Mouse (Mus musculus): ENCODE measurements at regions not wholly inside any gene's neighbourhood (a gene's known extent, or its start where the extent isn't known, plus 50 kb on each side); places are given as distances from the start of the nearest gene placed in this dataset.

DNA sequence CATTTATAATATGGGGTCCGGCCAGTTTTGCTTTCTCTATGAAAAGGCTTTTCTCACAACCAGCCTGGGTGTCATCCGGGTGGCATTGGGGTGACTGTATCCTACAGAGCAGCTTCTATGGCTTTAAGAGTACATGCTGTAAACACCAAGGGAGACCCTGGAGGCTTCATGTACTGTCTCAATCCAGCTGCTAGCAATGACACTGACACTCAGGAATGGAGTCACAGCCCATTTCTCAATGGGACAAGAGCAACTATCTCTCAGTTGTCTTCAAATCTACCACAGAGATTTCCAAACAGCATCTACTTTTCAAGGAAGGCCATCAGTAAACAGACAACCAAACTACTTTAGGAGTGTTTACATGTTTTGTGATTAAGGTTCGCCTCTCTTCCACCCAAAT lies 397.5 kb downstream of the Adamts20 start:
- DNase-seq (ENCODE audit: low spot score in 2 of 2) = no peak

DNA sequence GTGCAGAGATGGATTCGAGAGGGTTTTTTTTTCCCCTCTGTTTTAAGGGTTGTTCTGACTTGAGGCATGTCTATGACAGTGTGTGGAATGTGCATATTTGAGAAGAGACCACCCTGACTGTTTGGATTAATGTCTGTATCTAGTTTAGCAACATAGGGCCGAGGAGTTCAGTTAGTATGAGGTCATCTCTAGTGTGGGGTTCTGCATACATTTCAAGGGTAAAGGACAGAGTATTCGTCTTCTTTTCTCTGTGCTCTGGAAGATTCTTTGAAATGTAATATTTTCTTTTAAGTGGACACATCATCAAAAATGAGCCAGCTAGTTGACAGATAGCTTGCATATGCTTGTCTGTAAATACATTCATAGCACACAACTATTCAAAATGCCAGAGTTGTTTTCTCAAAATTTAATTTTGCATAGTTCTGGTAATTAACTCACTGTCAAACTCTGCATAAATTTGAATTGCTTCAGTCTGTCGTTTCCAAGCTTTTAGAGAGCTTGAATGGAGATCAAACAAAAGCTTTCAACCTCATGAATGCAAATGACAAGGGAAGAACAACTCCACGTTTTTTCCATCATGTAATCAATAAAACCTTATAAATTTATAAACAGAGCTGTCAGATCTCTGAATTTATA lies 415.5 kb downstream of the Adamts20 start:
- no peak for DNase-seq (ENCODE audit: low spot score in 2 of 2)

DNA sequence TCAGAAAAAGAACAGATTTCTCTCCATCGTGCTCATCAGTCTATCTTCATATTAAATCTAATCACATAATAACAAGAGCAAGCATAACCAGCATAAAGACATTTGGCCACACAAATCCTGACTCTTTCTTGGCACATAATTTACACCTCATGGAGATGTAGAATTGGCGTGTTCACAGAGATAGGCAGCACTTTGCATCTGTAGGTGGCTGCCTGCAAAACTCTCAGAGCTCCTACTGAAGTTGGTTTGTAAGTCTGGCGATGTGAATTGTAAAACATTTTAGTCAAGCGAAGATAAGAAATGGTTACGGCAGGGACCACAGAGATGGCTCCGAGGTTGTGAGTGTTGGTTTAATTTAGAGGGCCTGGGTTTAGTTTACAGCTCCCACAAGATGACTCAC lies 419.0 kb downstream of the Adamts20 start:
- no peak for DNase-seq (ENCODE audit: low spot score in 2 of 2)

DNA sequence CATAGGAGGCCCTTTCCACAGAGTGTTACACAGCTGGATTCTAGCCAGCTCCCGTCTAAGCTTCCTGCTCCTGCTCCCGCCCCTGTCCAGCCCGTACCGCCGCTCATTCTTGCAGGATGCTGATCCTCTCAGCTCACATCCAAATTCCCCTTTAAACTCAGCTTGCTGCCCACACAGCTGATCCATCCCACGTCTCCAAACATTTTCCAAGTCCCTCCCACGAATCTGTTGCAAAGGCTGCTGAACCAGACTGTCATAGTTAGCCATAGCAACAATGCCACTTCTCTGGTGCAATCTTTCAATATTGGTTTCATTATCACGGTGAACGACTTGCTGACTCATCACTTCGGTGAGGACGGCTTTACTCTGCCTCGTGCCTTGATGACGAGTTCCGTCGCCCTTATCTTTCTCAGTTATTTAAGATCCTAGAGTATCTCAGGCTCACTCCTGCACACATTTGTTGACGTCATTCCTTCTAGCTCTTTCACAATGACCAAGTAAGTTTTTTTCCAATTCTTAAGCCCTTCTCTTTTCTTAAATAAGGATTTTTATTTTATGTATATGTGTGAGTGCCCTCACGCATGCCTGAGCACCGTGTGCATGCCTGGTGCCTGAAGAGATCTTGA lies 420.0 kb downstream of the Adamts20 start:
- DNase-seq (ENCODE audit: low spot score in 2 of 2) = no peak

DNA sequence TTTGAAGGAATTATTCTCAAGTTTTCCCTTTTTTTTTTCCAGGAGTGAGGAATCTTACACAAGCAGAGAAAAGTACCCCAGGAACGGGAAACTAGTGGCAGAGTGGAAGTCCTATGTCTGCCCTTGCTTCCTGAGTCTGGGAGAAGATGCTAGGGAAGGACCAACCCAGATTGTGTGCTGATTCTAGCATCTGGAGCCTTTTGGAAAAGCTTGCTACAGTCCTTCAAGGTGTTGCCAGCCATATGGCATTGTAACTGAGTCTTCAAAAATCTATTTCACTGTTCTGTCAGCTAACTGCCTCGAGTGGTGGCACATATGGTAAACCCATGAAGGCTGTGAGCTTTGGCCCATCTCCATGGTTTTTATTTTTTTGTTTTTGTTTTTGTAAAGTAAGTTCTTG lies 432.3 kb downstream of the Adamts20 start:
- DNase-seq (ENCODE audit: low spot score in 2 of 2) = no peak

DNA sequence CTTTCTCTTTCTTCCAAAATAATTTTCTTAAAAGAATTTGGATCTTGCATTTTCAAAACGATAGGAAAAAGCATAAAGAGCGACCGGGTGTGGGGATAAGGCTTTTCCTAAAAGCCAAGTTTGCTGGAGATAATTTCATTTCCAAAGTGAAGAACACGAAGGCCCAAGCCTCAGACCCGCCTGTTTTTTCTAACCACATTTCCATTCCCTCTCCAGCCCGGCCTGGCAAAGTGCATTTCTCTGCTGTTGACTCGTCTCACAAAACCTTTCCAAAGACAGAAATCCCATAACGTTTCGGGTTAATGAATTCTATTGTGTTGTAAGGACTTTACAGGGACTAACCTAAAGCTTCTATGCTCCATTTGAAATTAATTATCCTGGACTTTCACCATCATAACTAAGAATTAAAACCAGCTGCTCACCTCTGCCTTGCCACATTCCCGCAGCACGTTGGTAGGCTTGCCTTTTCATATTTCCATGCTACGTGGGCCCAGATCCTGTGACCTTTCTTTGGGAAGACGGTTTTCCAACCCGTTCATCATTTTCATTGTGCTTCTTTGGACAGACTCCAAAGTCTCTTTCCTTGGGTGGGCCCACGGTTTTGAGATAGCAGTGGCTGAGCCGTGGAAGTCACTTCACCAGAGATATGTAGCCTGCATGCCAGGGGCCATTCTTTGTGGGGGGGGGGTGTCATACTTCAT lies 430.5 kb upstream of the Prickle1 start:
- no peak for DNase-seq (ENCODE audit: low spot score in 2 of 2)

DNA sequence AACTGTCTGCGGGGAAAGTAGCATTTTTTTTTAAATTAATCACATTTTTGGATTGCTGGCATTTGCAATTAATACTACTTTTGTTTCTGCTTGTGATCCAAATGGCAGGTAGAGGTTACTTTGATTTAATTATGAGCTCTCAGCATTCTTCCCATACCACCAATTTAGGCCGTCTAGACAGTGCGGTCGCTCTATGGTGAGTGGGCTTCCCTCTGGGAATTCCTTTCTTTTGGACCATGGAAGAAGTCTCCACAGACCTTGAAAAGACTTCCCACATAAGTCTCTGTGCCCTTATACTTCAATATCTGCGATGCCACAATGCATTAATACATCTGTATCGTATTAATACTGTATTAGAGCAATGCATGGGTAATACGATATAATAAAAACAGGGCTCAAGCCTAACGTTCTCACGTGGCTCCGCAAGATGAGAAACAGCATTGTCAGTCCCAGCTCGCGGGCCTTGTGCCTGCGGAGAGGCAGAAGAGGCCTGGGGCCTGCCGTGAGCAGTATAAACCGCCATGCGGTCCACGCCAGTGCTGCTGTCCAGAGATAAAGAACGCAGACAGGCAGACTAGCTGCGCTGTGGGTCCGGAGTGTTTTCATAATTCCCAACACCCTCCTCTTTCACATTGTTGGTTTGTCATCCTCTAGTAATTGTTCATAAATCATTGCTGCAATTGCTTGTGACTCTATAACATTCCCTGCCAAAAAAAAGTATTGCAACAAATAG lies 429.7 kb upstream of the Prickle1 start:
- DNase-seq (ENCODE audit: low spot score in 2 of 2) = no peak

DNA sequence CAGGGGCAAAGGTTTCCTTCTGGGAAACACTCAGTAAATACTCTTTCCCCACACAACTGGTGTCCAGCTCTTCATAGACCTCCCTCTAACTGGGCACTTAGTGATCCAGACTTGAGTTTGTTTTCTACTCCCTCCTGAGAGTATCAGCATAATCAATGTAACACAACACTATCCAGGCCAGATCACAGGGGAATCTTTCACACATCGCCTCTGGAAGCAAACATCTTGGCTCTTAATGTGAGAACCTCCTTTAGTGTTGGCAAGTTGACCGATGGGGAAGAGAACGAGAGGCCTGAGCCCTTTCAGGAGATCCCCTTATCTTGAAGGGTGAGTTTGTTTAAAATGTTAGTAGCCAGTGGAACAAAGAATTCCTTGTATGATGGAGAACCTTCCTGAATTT lies 429.1 kb upstream of the Prickle1 start:
- DNase-seq (ENCODE audit: low spot score in 2 of 2) = no peak

DNA sequence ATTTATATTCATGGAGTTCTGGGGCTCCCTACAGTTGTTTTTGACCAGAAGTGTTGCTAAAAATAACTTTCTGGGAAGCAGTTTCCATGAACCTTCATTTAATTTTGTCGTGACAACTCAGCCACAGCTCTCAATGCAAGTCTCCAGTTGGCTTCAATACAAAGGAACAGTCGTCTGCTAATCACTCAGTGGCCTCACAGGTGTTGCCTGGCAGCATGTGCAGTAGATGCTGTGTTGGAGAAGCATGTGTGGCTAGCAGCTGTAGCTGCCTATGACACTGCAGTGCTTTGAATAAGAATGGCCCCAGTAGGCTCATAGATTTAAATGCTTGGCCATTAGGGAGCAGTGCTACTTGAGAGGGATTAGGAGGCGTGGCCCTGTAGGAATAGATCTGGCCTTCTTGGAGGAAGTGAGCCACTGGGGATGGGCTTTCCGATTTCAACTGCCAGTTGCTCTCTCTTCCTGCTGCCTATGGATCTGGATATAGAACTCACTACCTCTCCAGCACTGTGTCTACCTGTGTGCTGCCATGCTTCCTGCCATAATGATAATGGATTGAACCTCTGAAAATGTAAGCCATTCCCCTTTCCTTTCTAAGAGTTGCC lies 428.5 kb upstream of the Prickle1 start:
- no peak for DNase-seq (ENCODE audit: low spot score in 2 of 2)

DNA sequence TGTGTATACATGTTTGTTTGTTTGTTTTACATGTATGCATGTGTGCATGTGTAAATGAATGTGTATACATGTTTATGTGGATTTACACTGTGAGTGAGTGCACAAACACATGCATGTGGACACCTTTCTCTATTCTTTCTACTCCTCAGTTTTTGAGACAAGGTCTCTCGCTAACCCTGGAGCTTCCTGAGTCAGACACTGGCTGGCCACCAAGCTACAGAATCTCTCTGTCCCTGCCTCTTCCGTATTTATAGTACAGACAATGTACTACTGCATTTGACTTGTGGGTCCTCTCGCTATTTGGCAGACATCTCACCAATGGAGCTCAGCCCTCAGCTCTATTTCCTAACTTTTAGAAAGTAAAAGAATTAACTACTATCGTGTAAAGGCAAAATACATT lies 427.8 kb upstream of the Prickle1 start:
- DNase-seq (ENCODE audit: low spot score in 2 of 2) = no peak

DNA sequence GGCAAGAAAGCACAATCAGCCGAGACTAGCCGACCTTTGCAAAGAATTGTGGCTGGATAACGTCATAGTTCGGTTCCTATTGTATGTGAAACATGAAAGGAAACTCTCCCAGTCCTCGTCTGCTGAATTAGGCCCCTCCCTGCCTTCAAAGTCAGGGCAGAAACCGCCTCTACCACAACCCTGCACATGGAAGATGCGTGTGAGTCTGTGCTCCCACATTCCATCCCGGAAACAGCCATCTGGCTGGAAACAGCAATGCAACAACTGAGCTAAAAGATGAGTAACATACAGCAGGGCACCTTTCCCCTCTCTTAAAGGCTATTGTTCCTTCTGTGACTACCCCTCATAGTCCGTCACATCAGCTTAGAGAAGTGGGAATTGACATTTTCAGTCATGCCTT lies 422.1 kb upstream of the Prickle1 start:
- no peak for DNase-seq (ENCODE audit: low spot score in 2 of 2)

DNA sequence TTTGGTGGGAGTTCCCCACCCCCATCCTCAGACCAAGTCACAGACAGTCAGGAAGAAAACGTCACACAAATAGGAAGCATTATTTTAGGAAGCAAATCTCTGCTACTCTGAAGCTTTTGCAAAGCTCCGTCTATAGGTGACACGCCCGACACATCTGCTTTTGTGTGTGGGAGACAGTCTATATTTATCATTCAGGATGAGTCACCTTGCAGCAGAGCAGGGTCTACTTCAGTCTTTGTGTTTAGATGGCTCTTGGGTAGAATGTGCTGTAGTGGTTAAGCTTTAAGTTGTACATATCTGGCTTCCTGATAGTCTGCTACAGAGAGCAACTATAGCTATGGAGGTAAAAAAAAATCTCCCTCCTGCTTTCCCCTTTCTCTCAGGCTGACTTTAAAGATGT lies 415.8 kb upstream of the Prickle1 start:
- DNase-seq (ENCODE audit: low spot score in 2 of 2) = no peak

DNA sequence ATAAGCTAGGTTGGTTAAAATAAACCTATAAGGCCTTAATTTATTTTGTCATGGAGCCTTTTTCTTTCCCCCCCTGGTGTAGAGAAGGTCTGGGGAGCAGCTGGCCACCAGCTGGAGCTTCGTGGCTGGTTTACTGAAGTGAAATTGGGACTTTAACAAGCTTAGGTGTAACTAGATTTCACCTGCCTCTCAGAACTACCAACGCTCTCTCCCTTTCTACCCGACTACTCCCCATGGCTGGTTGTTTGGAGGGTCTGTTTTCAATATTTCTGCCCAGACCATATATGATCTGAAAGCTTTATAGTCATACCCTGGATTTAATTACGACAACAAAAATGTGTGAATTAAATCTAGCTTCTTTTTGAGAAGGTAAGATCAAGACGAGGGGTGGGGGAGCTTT lies 410.4 kb upstream of the Prickle1 start:
- no peak for DNase-seq (ENCODE audit: low spot score in 2 of 2)

DNA sequence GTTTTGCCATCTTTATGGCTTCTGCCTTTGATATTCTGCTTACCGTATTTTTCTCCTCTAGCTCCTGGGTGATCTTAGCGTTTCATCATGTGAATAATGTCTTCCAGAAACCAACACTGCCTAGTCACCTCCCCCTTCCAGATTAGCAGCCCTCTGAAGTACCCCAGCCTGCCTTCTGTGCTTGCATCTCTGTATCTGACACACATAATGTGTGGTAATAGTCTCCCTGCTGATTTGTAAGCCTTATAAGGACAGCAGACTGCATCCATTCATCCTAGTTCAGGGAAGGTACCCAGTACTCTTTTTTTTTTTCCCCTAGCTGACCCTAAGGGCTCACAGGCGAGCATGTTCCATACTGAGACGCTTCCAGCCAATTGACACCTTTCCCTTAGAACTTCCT lies 409.2 kb upstream of the Prickle1 start:
- no peak for DNase-seq (ENCODE audit: low spot score in 2 of 2)

DNA sequence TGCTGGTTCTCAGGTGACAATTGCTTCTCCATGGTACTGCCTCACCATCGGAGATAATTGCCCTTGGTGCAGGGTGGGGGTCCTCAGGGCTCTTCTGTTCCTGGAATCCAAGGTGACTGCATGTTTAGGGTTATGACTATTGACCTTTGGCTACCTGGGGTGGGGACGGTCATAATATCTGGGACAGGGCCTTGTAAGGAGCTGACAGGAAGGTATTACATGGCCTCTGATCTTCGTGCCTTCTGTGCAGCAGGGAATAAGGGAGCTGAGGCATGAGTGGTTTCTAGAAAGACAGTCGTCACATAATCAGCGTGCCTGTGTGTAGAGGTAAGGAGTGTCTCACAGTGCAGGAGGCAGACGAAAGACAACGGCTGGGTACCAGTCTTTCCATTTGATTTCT lies 407.5 kb upstream of the Prickle1 start:
- DNase-seq (ENCODE audit: low spot score in 2 of 2) = no peak

DNA sequence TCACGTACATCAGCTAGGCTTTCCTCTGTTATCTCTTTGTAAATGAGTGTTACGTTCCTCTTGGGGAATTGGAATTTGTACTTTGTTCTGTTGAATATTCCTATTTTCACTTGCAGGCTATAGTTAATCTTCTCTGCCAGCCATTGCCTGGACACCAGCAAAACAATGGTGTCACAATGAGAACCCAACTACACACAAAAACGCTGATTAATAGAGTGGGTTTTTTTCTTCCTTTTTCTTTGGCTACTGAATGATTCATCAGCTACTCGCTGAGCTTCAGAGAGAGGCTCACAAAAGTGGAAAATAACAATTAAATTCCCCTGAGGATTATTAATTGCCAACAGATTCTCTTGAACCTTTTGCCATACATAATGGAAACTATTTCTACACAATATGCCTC lies 398.9 kb upstream of the Prickle1 start:
- DNase-seq (ENCODE audit: low spot score in 2 of 2) = no peak

DNA sequence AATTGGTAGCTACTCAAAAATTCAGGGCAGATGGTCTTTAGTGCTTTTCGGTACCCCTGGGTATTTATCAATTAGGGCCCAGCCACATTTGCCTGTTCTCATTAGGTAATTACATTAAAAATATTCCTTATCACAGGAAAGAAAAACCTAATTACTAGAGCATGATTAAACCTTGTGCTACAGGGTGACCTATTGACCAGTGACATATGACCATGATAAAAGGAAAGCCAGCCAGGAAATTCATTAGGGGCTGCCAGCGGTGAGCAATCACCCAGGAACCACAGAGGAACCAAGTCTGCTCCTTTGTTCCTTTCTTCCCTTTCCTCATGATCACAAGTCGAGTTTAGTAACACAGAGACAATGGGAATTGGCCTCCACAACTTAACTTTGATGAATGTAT lies 394.4 kb upstream of the Prickle1 start:
- no peak for DNase-seq (ENCODE audit: low spot score in 2 of 2)

DNA sequence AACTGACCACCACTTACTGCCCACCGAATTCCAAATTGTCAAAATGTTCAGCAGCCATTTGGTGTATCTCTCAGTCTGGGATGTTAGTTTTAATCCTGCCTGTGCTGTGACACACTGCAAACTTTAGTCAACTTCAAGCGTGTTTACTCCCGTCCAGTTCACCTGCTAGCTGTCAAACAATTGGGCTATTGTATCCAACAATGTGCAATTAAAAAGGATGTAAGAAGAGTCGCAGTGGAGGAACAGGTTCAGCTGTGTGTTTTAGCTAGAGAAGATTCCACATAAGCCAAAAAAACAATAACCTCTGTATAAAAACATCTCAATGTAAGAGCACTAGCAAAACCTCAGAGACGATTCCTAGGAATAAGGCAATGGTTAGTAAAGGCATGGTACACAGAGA lies 392.7 kb upstream of the Prickle1 start:
- DNase-seq (ENCODE audit: low spot score in 2 of 2) = no peak

DNA sequence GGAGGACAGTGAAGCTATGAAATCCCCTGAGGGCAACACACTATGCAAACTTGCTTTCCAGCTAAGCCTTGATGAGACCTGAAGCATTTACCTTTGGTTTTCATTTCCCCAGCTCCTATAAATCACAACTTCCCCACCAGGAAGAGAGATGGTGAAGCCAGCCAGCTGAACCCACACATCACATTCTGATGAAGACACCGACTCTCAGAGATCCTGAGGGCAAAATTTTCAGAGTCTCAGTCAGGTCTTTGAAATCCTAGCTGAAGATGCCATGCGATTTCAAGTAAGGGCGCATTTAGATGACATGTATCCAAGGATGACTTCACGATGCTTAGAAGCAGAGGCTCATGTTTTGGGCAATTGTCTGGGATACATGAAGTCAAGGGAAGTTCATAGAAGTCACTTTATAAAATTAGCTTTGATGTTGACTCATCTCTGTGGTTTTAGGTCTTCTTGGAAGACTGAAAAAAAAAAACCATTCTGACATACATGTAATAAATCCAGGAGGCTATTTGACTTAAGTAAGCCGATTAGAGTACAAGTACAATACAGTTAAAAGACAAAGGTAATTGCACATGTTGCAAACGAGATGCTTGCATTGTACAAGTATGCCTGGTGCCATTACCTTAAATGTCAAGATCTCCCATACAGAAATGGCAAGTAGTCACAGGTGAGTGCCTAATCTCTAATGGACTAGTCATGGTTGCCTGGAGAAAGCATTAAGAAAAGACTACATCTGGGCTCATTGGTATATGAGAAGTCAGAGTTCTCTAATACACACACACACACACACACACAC lies 391.1 kb upstream of the Prickle1 start:
- no peak for DNase-seq (ENCODE audit: low spot score in 2 of 2)

DNA sequence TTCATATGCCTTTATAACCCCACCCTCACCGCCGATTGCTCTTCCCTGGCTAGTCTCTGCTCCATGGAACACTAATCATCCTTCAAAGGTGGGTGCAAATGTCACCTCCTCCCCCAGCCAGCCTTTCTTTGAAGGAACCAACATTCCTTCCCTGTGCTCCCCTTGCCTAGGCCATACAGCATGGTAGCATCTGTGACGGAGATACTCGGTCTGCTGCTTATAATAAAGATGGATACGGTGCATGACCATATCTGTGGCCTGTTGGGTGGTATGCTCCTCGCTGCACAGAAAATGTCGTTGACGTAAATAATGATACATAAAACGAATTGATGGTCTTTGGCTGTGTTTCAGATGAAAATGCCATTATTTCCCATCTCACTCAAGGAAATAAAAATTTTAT lies 386.4 kb upstream of the Prickle1 start:
- no peak for DNase-seq (ENCODE audit: low spot score in 2 of 2)

DNA sequence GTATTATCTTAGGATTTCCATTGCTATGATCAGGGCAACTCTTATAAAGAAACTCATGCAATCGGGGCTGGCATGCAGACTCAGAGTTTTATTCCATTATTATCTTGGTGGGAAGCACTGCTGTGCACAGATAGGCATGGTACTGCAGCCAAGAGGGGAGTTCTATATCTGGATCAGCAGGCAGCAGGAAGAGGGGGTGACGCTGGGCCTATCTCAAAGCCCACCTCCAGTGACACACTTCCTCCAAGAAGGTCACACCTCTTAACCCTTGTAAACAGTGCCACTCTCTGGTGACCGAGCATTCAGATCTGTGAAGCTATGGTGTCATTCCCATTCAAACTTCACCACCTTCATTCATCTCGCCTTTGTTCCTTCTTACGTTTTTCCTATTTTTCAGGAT lies 381.8 kb upstream of the Prickle1 start:
- DNase-seq (ENCODE audit: low spot score in 2 of 2) = no peak

DNA sequence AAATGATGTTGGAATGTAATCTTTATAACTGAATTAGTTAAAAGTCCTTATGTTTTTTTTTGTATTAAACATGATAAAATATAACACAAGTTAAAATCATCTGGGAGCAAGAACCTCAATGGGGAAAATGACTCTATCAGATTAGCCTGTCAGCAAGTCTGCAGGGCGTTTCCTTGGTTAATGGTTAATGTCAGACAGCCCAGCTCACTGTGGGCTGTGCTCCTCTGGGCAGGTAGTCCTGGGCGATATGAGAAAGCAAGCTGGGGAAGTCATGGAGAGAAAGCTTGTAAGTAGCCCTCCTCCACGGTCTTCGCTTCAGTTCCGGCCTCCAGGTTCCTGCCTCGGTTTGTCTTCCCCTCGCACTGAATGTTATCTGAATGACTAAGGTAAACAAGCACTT lies 379.0 kb upstream of the Prickle1 start:
- no peak for DNase-seq (ENCODE audit: low spot score in 2 of 2)
